Mouse (Mus musculus) hindlimb bud, embryonic 11.5 days (tissue): ENCODE data around the gene Acnat2.
"Not testable (repeated sequence)": the region's sequence is repeated elsewhere in the genome, so short reads cannot be mapped to it uniquely, and the experiment has no call there.

Experiments used
- DNase-seq: peaks from one replicate; pipeline ENCODE4 v3.0.0-alpha.2; 2012; ENCODE audit warnings: low read depth, low spot score; ENCODE audit errors: extremely low spot score

Gene Acnat2

DNA sequence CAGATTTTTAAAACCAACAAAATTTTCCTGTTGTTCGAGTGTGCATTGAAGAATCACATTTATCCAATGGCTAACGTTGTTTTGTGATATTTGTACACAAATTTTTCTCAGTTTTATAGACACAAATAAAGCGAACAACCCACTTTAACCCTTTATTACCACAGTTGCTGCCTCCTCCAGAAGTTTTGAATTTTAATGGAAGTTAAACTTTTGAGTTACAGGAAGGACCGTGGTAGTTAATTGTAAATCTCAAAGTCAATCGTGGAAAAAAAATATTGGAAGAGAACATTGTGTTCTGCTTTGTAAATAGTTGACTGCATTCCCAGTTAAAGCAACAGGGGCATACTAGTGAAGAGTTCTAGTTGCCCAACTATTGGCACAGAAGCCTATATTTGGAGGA, at the start of gene Acnat2:
Acnat2 (minus strand) TSS at position 195 of the 400 bp plus-strand sequence.
- not testable (repeated sequence) for DNase-seq

DNA sequence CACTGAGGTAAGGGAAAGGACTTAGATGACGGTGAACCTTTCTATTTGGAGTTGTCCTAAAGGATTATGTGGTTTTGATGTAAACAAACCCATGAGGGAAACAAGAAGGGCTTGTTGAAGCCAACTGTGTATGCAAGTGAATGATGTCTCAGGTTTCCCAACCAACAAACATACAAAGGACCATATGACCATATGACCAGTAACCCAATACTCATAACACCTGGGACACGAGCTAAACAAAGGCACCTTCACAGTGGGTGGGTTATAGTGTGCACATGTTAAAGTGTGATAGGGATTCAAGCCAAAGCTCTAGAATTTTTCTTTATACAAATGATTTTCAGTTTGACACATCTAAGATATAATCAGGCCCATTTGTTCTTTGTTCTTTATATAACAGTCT, 48.2 kb upstream of the Acnat2 start:
- no peak for DNase-seq

DNA sequence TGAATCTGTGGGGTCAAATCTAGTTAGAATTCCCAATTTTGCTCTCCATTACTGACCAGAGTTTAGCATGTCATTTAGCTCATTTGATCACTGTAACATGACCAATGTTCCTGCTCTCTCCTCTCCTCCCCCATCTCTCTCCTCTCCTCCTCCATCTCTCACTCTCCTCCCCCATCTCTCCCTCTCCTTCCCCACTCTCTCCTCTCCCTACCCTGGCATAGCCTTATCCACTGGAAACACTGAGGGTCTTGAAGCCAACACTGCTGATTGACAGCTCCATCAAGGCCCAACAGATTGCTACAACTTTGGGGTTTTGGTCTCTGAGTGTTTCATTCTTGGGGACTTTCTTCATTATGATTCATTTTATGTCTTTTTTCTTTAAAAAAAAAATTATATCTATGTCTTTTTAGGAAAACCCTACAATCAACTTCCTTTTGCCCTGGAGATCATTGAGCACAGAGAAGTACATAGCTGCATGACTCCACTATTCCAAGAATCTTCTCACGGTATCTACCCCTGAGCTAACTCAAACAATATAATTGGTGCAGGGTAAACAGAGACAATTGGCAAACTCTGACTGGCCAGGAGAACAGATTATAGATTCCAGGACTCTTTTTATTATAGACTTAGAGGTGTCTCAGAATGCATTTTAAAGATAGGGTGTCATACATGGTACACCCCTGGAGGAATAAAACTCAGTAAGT, 44.0 kb upstream of the Acnat2 start:
- no peak for DNase-seq

DNA sequence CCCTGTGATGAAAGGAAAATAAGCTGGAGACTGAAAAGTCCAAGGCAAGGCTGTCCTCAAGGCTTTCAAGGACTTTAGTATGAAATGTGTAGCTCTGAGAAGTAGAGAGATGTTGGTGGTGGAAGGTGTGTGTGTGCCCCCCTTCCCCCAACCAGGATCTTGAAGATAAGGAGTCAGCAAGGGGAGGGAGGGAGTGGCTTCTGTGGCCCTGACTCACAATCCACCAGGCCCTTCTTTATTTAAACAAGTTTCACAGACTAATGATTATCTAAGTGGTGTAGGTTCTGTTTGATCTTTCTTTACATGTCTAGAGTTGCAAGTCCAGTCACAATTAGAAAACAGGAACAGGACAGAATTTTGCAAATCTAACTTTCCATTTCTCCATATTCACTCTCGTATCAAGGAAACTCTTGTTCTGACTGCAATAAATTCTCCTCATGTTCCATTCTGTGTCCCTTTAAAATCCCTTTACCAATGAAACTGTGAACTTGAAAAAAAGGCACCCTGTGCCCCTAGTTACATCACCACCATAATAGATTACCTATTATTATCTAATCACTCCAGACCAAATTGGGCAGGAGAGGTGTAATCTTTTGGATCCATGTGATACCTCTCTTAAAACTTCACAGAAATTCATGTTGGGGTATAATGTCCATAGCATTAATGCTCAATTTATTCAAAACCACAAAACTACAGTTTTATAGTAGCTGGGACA, 43.3 kb upstream of the Acnat2 start:
- not testable (repeated sequence) for DNase-seq

DNA sequence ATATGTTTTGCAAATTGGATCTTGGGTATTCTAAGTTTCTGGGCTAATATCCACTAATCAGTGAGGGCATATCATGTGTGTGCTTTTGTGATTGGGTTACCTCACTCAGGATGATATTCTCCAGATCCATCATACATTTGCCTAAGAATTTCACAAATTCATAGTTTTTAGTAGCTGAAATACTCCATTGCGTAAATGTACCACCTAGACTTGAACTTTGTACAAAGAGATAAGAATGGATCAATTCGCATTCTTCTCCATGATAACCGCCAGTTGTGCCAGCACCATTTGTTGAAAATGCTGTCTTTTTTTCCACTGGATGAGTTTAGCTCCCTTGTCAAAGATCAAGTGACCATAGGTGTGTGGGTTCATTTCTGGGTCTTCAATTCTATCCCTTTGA, 29.0 kb upstream of the Acnat2 start:
- not testable (repeated sequence) for DNase-seq

DNA sequence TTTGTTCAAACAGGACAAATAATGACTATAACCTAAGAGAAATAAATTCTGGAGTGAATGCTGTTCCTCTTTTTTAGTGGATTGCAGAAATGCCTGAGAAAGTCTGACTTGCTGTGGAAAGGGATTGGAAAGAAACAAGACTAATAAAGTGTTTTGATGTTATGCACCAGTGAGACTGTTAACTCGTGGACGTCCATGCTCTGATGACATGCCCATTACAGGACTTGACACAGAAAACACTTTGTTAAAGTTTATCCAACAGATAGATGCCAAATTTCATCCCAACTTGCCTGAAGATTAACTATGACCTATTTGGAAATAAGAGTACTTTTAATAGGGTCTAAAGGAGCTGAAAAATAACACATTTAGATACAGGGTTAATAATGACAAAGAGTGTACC, 2.2 kb upstream of the Acnat2 start:
- DNase-seq, result not testable (repeated sequence)

DNA sequence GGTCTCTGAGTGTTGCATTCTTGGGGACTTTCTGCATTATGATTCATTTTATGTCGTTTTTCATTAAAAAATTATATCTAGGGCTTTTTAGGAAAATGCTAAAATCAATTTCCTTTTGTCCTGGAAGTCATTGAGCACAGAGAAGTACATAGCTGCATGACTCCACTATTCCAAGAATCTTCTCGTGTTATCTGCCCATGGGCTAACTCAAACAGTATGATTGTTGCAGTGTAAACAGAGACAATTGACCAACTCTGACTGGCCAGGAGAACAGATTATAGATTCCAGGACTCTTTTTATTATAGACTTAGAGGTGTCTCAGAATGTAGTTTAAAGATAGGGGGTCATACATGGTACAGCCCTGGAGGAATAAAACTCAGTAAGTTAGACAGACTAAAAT, 21.1 kb downstream of the Acnat2 start:
- DNase-seq, result no peak

DNA sequence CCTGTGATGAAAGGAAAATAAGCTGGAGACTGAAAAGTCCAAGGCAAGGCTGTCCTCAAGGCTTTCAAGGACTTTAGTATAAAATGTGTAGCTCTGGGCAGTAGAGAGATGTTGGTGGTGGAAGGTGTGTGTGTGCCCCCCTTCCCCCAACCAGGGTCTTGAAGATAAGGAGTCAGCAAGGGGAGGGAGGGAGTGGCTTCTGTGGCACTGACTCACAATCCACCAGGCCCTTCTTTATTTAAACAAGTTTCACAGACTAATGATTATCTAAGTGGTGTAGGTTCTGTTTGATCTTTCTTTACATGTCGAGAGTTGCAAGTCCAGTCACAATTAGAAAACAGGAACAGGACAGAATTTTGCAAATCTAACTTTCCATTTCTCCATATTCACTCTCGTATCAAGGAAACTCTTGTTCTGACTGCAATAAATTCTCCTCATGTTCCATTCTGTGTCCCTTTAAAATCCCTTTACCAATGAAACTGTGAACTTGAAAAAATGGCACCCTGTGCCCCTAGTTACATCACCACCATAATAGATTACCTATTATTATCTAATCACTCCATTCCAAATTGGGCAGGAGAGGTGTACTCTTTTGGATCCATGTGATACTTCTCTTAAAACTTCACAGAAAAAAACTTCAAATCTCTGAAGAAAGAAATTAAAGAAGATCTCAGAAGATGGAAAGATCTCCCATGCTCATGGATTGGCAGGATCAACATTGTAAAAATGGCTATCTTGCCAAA, 24.2 kb downstream of the Acnat2 start:
- DNase-seq, result not testable (repeated sequence)

DNA sequence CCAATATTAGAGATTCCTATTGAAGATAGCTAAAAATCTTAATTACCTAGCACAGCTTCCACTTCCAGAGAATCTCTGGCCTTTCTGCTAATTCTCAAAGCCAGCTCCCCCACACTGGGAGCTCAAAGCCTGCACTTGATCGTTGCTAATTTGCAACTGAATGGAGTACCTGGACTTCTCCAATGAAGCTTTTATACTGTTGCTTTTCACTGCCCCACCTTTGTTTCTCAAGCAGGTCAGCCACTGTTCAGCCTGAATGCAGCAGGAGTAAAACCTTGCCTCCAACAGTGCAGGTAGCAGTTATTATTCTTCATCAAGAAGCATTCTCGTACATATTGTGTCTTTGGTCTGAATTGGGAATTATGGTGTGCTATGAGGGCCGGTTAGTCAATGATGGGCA, 39.9 kb downstream of the Acnat2 start:
- DNase-seq, result not testable (repeated sequence)

DNA sequence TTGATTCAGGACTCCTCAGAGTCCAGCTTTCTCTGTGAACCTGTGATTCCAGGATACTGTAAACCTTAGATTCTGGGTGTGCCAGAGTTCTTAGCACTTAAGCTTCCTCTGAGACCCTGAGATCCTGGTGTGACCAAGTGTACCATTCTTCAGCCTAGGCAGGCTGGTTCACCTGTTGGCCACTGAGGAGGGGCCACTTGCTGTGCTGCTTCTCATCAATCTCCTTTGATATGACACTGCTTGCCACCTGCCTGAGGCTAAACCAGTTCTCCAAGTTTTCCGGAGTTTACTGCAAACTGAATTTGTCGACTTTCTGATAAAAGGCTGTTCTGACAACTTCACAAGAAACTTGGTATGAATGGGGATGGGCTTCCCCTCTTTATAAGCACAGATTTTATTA, 50.9 kb downstream of the Acnat2 start:
- DNase-seq, result no peak

DNA sequence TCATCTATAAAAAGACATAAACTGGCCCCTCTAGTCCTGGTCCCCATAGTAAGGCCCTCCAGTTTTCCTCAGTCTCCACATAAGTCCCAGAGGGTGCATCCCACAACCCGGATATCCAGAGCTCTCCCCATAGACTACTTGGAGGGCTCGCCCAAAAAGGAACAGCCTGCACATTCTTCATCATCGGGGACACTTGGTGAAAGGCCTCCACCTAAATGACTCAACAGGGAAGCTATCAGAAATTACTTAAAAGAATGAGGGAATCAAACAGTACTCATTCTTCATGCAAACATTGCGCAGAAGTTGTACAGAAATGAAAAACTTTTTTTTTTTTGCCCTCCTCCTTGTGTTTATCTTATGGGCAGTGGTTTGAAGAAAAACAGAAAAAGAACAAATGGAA, 57.5 kb downstream of the Acnat2 start:
- DNase-seq, result no peak

DNA sequence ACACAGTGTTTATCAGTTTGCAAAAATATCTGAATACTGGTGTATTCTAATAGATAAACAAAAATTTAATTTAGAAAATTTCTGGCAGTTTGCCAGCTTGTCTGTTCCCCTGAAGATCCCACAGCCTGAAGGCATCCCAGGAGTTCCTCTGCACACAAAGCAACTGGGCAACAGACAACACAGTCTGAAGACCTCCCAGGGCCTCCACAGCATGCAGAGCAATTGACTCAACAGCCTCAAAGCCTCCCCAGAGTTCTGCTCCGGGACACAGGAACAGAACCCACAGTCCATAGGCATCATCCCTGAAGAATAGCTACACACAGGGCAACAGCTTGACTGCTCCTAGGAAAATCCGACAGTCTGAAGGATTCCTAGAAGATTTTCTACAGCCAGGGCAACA, 59.3 kb downstream of the Acnat2 start:
- DNase-seq, result no peak

DNA sequence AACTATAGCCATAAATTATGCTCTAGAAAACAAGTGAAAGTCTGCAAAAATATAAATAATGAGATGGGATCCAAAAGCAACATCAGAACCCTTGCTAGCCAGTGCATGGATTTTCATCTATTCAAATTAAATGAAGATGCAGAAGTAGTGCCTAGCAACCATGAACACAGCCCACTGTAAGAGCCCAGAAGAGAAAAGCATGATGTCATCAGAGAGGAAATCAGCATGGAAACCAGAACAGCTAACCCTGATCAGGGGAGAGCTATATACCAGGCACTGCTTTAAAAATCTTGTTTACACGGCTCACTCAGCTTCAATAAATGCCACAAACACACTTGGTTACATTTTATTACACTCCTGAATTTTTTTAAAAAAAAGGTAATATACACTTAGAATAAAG, 60.0 kb downstream of the Acnat2 start:
- not testable (repeated sequence) for DNase-seq

DNA sequence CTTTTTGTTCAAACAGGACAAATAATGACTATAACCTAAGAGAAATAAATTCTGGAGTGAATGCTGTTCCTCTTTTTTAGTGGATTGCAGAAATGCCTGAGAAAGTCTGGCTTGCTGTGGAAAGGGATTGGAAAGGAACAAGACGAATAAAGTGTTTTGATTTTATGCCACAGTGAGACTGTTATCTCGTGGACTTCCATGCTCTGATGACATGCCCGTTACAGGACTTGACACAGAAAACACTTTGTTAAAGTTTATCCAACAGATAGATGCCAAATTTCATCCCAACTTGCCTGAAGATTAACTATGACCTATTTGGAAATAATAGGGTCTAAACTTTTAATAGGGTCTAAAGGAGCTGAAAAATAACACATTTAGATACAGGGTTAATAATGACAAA, 67.9 kb downstream of the Acnat2 start:
- DNase-seq, result not testable (repeated sequence)

DNA sequence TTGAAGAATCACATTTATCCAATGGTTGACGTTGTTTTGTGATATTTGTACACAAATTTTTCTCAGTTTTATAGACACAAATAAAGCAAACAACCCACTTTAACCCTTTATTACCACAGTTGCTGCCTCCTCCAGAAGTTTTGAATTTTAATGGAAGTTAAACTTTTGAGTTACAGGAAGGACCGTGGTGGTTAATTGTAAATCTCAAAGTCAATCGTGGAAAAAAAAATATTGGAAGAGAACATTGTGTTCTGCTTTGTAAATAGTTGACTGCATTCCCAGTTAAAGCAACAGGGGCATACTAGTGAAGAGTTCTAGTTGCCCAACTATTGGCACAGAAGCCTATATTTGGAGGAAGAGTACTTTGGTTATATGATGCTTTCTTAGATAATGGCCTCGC, 70.0 kb downstream of the Acnat2 start:
- DNase-seq, result not testable (repeated sequence)
